Mouse (Mus musculus): ENCODE results near the gene Zfp965. TPM values are rescaled to one million over a fixed set of nuclear protein-coding genes. Genes with fewer than 3 reads are reported as not detected.

Zfp965 gene
- polyA plus RNA-seq (2021; fragmentation: Nextera tagmentation), result 7.3 and 8.2 TPM in 2 replicates
- long read RNA-seq, experiment 1, transcript Zfp965-202 (3 exons, 1,271 nt), result major isoform, 10 of 13 reads
- long read RNA-seq, experiment 1, partial matches to known transcripts, result 0 of 13 reads
- long read RNA-seq, experiment 1, other reads (novel, unspliced or antisense), result 3 of 13 reads
- long read RNA-seq, experiment 2, transcript Zfp965-202 (3 exons, 1,271 nt), result major isoform, 10 of 25 reads
- long read RNA-seq, experiment 2, partial matches to known transcripts, result 0 of 25 reads
- long read RNA-seq, experiment 2, other reads (novel, unspliced or antisense), result 15 of 25 reads

DNA sequence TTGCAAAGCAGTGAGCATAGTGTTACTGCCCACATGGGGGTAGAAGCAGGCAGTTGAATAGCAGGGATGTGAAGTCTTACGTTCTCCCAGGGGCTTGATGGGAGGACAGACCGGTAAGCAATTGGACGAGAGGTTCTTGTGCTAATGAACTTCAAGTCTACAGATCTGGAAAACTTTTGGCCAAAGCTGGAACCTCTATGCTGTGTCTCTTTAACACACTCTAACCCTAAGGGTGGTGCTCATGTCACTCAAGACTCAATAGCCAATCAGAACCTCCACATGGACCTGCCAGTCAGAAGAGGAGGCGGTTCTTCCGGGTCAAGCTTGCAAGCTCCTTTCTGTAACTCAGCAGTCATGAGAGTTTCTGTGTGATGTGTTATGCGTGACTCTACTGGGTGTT, at the start of gene Zfp965:
TSS of gene Zfp965 (plus strand) at position 301 of the 400 bp plus-strand sequence.

DNA sequence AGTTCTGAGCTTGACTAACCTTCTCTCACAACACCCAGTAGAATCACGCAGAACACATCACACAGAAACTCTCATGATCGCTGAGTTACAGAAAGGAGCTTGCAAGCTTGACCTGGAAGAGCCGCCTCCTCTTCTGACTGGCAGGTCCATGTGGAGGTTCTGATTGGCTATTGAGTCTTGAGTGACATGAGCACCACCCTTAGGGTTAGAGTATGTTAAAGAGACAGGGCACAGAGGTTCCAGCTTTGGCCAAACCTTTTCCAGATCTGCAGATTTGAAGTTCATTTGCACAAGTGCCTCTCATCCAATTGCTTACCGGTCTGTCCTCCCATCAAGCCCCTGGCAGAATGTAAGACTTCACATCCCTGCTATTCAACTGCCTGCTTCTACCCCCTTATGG, 34.1 kb upstream of the Zfp965 start, which contains the start of gene Gm4724:
TSS of gene Gm4724 (minus strand) at position 101 of the 400 bp plus-strand sequence.

Other genes with a start within 250 kb of the Zfp965 start
- not detected in 2 replicates for gene Gm14440, start 194.9 kb upstream of the Zfp965 start, polyA plus RNA-seq (2021; fragmentation: Nextera tagmentation)
- gene Gm4631, start 131.8 kb upstream of the Zfp965 start, polyA plus RNA-seq (2021; fragmentation: Nextera tagmentation), result 7.6 and 8.0 TPM in 2 replicates
- gene Zfp968, start 97.5 kb upstream of the Zfp965 start, polyA plus RNA-seq (2021; fragmentation: Nextera tagmentation), result 6.9 and 10.6 TPM in 2 replicates
- gene Gm4724, start 34.2 kb upstream of the Zfp965 start, polyA plus RNA-seq (2021; fragmentation: Nextera tagmentation), result 27.2 and 29.7 TPM in 2 replicates
- not detected in 2 replicates for gene Gm11007, start 174.0 kb downstream of the Zfp965 start, polyA plus RNA-seq (2021; fragmentation: Nextera tagmentation)
- gene Zfp969, start 233.7 kb downstream of the Zfp965 start, polyA plus RNA-seq (2021; fragmentation: Nextera tagmentation), result 16.4 and 20.0 TPM in 2 replicates